Mouse (Mus musculus) heart, postnatal 0 days (tissue): ENCODE results near the gene Ikzf3.

Source experiments
- CTCF ChIP-seq: IDR thresholded peaks from 2 replicates; pipeline ENCODE4 v1.5.1; 2016; ENCODE audit warnings: antibody characterized with exemption, control low read depth, low read depth
- EP300 ChIP-seq: IDR thresholded peaks from 2 replicates; pipeline ENCODE4 v1.6.1; 2016; ENCODE audit warnings: antibody characterized with exemption, low read depth

DNA sequence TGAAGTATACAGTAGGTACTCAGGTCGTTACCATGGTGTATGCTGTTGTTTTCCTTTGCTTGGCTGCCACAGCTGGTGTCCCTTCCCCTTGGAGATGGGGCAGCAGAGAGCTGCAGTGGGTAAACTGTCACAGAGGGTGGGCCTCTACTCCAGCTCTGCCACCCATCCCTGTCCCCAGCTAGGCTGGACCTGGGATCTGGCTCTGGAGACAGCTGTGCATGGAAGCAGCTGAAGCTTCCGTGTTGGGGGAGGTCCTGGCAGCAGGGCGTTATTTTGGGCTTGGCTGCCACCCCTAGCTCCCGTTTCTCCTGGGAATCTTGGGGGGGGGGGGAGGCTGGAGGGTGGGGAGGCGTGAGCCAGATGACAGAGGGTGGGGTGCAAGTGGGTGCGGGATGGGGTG, 127.6 kb downstream of the Ikzf3 start:
- no peak for TF ChIP-seq CTCF
- TF ChIP-seq EP300, result no peak
